Mouse (Mus musculus): ENCODE data around the gene Slc44a4. TPM values are rescaled to one million over a fixed set of nuclear protein-coding genes. Genes with fewer than 3 reads are reported as not detected.

Slc44a4 gene
- polyA plus RNA-seq, 1 experiment from 2014 or later: not detected

- Histone ChIP-seq H3K4me1 (ENCODE audit: control insufficient read depth, insufficient read depth, low read length) (no peaks in the 10 kb centered on the region), H3K36me3 (ENCODE audit: control insufficient read depth, insufficient read depth, low read length) (no peaks in the 10 kb centered on the region), H3K9me3 (replicated peaks; ENCODE audit: control insufficient read depth, low read length) (no peaks in the 10 kb centered on the region), H3K4me3 (ENCODE audit: low read depth, low read length) (no peak overlapping the region), H3K9ac (ENCODE audit: low read length) (no peak overlapping the region), H3K27ac (ENCODE audit: low read depth, low read length) (no peak overlapping the region), H3K27me3 (replicated peaks; ENCODE audit: control insufficient read depth, insufficient read depth, low read length) (0 out of 2 replicates have a peak, but pooled peaks cover 3% of the 10 kb centered on the region), H3K4me2 (ENCODE audit: low read length) (no peak overlapping the region)
- ATAC-seq (no peak), DNase-seq (ENCODE audit: low spot score) (no peak)
- WGBS: 88% methylated on average over 3 of the region's 3 CpGs
These were observed 28.7 kb upstream of the Slc44a4 start for GRCm38 (mm10) chr17:34885615-34886014.

DNA sequence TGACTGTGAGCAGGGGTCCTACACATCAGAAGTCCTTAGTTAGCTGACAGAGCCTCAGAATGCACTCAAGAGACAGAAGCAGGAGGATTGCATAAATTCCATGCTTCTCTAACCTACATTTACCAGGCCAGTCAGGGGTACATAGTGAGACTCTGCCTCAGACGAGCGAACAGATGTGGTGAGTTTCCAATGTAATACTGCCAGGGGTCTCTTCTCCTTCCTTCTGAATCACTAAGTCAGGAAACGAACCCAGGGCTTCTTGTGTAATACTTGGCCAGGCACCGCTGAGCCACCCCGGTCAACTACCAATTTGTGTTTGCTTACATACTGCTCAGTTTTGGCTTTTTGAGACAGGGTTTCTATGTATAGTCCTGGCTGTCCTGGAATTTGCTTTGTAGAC, 26.3 kb upstream of the Slc44a4 start:
- H3K9me3 ChIP-seq (replicated peaks; ENCODE audit: control insufficient read depth, low read length): no peaks in the 10 kb centered on the region
- DNase-seq (ENCODE audit: low spot score): no peak
- H3K4me2 ChIP-seq (ENCODE audit: low read length): no peak overlapping the region
- no peak overlapping the region for H3K4me3 ChIP-seq (ENCODE audit: low read depth, low read length)
- no peak for ATAC-seq
- H3K4me1 ChIP-seq (ENCODE audit: control insufficient read depth, insufficient read depth, low read length): no peaks in the 10 kb centered on the region
- H3K9ac ChIP-seq (ENCODE audit: low read length): no peak overlapping the region
- no peaks in the 10 kb centered on the region for H3K36me3 ChIP-seq (ENCODE audit: control insufficient read depth, insufficient read depth, low read length)
- H3K27me3 ChIP-seq (replicated peaks; ENCODE audit: control insufficient read depth, insufficient read depth, low read length): no peaks in the 10 kb centered on the region
- no peak overlapping the region for H3K27ac ChIP-seq (ENCODE audit: low read depth, low read length)
- 86% methylated on average over 5 of the region's 5 CpGs for WGBS

GRCm38 (mm10) chr17:34890074-34890743, 24.1 kb upstream of the Slc44a4 start:
- Histone ChIP-seq H3K9ac (ENCODE audit: low read length) (no peak overlapping the region), H3K4me3 (ENCODE audit: low read depth, low read length) (no peak overlapping the region), H3K9me3 (replicated peaks; ENCODE audit: control insufficient read depth, low read length) (no peaks in the 10 kb centered on the region), H3K27me3 (replicated peaks; ENCODE audit: control insufficient read depth, insufficient read depth, low read length) (no peaks in the 10 kb centered on the region), H3K36me3 (ENCODE audit: control insufficient read depth, insufficient read depth, low read length) (no peaks in the 10 kb centered on the region), H3K27ac (ENCODE audit: low read depth, low read length) (no peak overlapping the region), H3K4me1 (ENCODE audit: control insufficient read depth, insufficient read depth, low read length) (peaks cover 4% of the 10 kb centered on the region; the same call in 1 of the 2 replicates), H3K4me2 (ENCODE audit: low read length) (no peak overlapping the region)
- 84% methylated on average over 12 of the region's 12 CpGs for WGBS
- DNase-seq (ENCODE audit: low spot score) (no peak), ATAC-seq (no peak)

- H3K4me1 ChIP-seq (ENCODE audit: control insufficient read depth, insufficient read depth, low read length): peaks cover 14% of the 10 kb centered on the region
- no peak for DNase-seq (ENCODE audit: low spot score)
- no peak for ATAC-seq
- H3K27ac ChIP-seq (ENCODE audit: low read depth, low read length): no peak overlapping the region
- H3K9ac ChIP-seq (ENCODE audit: low read length): no peak overlapping the region
- no peaks in the 10 kb centered on the region for H3K27me3 ChIP-seq (replicated peaks; ENCODE audit: control insufficient read depth, insufficient read depth, low read length)
- 96% methylated on average over 2 of the region's 2 CpGs for WGBS
- peaks cover 7% of the 10 kb centered on the region for H3K36me3 ChIP-seq (ENCODE audit: control insufficient read depth, insufficient read depth, low read length)
- no peak overlapping the region for H3K4me3 ChIP-seq (ENCODE audit: low read depth, low read length)
- H3K4me2 ChIP-seq (ENCODE audit: low read length): no peak overlapping the region
- H3K9me3 ChIP-seq (replicated peaks; ENCODE audit: control insufficient read depth, low read length): no peaks in the 10 kb centered on the region
These were observed 22.9 kb upstream of the Slc44a4 start for GRCm38 (mm10) chr17:34891377-34891776.

- DNase-seq (ENCODE audit: low spot score) (no peak), ATAC-seq (no peak)
- WGBS: 67% methylated on average over 12 of the region's 12 CpGs
- Histone ChIP-seq H3K27ac (ENCODE audit: low read depth, low read length) (peak overlapping the region; percentile 93), H3K4me1 (ENCODE audit: control insufficient read depth, insufficient read depth, low read length) (peaks cover 23% of the 10 kb centered on the region), H3K36me3 (ENCODE audit: control insufficient read depth, insufficient read depth, low read length) (peaks cover 9% of the 10 kb centered on the region), H3K27me3 (replicated peaks; ENCODE audit: control insufficient read depth, insufficient read depth, low read length) (no peaks in the 10 kb centered on the region), H3K9ac (ENCODE audit: low read length) (peak overlapping the region; percentile 44), H3K4me2 (ENCODE audit: low read length) (peak overlapping the region; percentile 83), H3K9me3 (replicated peaks; ENCODE audit: control insufficient read depth, low read length) (no peaks in the 10 kb centered on the region), H3K4me3 (ENCODE audit: low read depth, low read length) (peak overlapping the region; percentile 84)
These were observed 21.0 kb upstream of the Slc44a4 start for GRCm38 (mm10) chr17:34893072-34893824.

DNA sequence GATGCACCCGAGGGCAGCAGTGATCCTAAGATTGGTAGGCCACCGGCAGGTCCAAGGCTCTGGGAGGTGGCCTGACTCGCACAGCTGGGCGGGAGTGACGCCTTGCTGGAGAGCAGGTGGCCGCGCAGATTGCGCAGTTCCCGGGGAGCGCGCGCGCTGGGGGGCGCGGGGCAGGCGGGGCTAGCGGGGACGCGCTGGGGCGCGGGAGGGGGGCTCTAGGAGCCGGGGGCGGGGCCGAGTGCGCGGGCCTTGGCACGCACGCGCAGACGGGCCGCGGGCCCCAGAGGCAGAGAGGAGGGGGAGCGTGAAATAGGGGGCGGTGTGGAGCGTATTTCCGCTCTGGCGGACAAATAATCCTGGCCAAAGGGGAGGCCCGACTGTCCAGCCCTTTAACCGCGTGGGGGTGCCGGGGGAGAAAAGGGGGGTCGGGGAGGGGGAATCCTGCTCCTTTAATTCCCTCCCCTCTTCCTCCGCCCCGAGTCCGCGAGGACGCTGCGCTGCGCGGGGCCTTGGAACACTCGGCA, 20.1 kb upstream of the Slc44a4 start:
- peak; percentile 98 for DNase-seq (ENCODE audit: low spot score)

GRCm38 (mm10) chr17:34894801-34895530, 19.3 kb upstream of the Slc44a4 start:
- Histone ChIP-seq H3K9me3 (replicated peaks; ENCODE audit: control insufficient read depth, low read length) (no peaks in the 10 kb centered on the region), H3K4me1 (ENCODE audit: control insufficient read depth, insufficient read depth, low read length) (peaks cover 23% of the 10 kb centered on the region), H3K4me2 (ENCODE audit: low read length) (peak overlapping the region; percentile 83), H3K4me3 (ENCODE audit: low read depth, low read length) (peak overlapping the region; percentile 84), H3K36me3 (ENCODE audit: control insufficient read depth, insufficient read depth, low read length) (peaks cover 9% of the 10 kb centered on the region), H3K27me3 (replicated peaks; ENCODE audit: control insufficient read depth, insufficient read depth, low read length) (no peaks in the 10 kb centered on the region), H3K27ac (ENCODE audit: low read depth, low read length) (peak overlapping the region; percentile 93), H3K9ac (ENCODE audit: low read length) (peak overlapping the region; percentile 95)
- 6% methylated on average over 44 of the region's 51 CpGs for WGBS
- DNase-seq (ENCODE audit: low spot score): peak; percentile 48
- peak; percentile 31 for ATAC-seq

More for the DNA sequence above, 20.1 kb upstream of the Slc44a4 start:
- H3K27ac ChIP-seq (ENCODE audit: low read depth, low read length): peak overlapping the region; percentile 93
- H3K27me3 ChIP-seq (replicated peaks; ENCODE audit: control insufficient read depth, insufficient read depth, low read length): no peaks in the 10 kb centered on the region
- H3K4me2 ChIP-seq (ENCODE audit: low read length): peak overlapping the region; percentile 83
- peak overlapping the region; percentile 84 for H3K4me3 ChIP-seq (ENCODE audit: low read depth, low read length)
- peaks cover 9% of the 10 kb centered on the region for H3K36me3 ChIP-seq (ENCODE audit: control insufficient read depth, insufficient read depth, low read length)
- peaks cover 23% of the 10 kb centered on the region for H3K4me1 ChIP-seq (ENCODE audit: control insufficient read depth, insufficient read depth, low read length)
- peak; percentile 87 for ATAC-seq
- under 1% methylated on average over 40 of the region's 51 CpGs for WGBS
- peak overlapping the region; percentile 95 for H3K9ac ChIP-seq (ENCODE audit: low read length)
- H3K9me3 ChIP-seq (replicated peaks; ENCODE audit: control insufficient read depth, low read length): no peaks in the 10 kb centered on the region

- DNase-seq (ENCODE audit: low spot score) (no peak), ATAC-seq (no peak)
- H3K4me2 ChIP-seq (ENCODE audit: low read length): peak overlapping the region; percentile 83
- H3K36me3 ChIP-seq (ENCODE audit: control insufficient read depth, insufficient read depth, low read length): peaks cover 9% of the 10 kb centered on the region
- 92% methylated on average over 15 of the region's 15 CpGs for WGBS
- no peaks in the 10 kb centered on the region for H3K9me3 ChIP-seq (replicated peaks; ENCODE audit: control insufficient read depth, low read length)
- H3K27me3 ChIP-seq (replicated peaks; ENCODE audit: control insufficient read depth, insufficient read depth, low read length): no peaks in the 10 kb centered on the region
- H3K27ac ChIP-seq (ENCODE audit: low read depth, low read length): peak overlapping the region; percentile 93; the same call in 1 of the 2 replicates
- peak overlapping the region; percentile 95 for H3K9ac ChIP-seq (ENCODE audit: low read length)
- peaks cover 29% of the 10 kb centered on the region for H3K4me1 ChIP-seq (ENCODE audit: control insufficient read depth, insufficient read depth, low read length)
- peak overlapping the region; percentile 84 for H3K4me3 ChIP-seq (ENCODE audit: low read depth, low read length)
These were observed 18.5 kb upstream of the Slc44a4 start for GRCm38 (mm10) chr17:34895724-34896123.

Data from forebrain, embryonic 14.5 days (tissue).